Mouse (Mus musculus) cerebellum, adult 2 months (tissue): ENCODE measurements around the gene Srgap3.
A peak's percentile ranks its signal among the peaks of the same experiment; 100 is the strongest.

Experiments
- CTCF ChIP-seq: fragments of 200-500 bp; IDR thresholded peaks from 2 replicates; pipeline ENCODE4 v1.5.1; 2011; ENCODE audit warnings: low read depth, mild to moderate bottlenecking, control low read depth, low read length, moderate library complexity, borderline replicate concordance; ENCODE audit not compliant: insufficient read depth
- POLR2A ChIP-seq: fragments of 200-500 bp; IDR thresholded peaks from 2 replicates; pipeline ENCODE4 v1.6.1; 2011; ENCODE audit warnings: low read length, control low read depth, borderline replicate concordance; ENCODE audit not compliant: insufficient read depth

GRCm38 (mm10) chr6:112946895-112947436 lies at the start of gene Srgap3:
- TF ChIP-seq CTCF (no peak), POLR2A (peak; percentile 86)
